Mouse (Mus musculus) common myeloid progenitor, adult 5-6 weeks (primary cell): ENCODE measurements around the gene Sltm. TPM values are rescaled to one million over a fixed set of nuclear protein-coding genes. Genes with fewer than 3 reads are reported as not detected.

Source experiments
- total RNA-seq: library from RNA; stranded (forward); fragments of 200-1000, 187-1606 nt; gene quantifications from 2 replicates; pipeline ENCODE4 v1.2.3, GENCODE M21; 2017

The Sltm gene
- total RNA-seq, 1 experiment from 2014 or later = 131 TPM

Other genes starting within 250 kb of the Sltm start
- gene Ccnb2, start 121.2 kb upstream of the Sltm start, total RNA-seq = 83.5 and 99.1 TPM in 2 replicates
- 31.3 and 38.7 TPM in 2 replicates for gene Rnf111, start 39.0 kb upstream of the Sltm start, total RNA-seq
- gene Gm10642, start 113.5 kb downstream of the Sltm start, total RNA-seq = 0.63 TPM in 1 of 2 replicates, not detected in the other
- 12.0 and 15.4 TPM in 2 replicates for gene Mindy2, start 114.4 kb downstream of the Sltm start, total RNA-seq
- gene Adam10, start 136.2 kb downstream of the Sltm start, total RNA-seq = 82.0 and 101 TPM in 2 replicates